Mouse (Mus musculus): ENCODE results near the gene Sik1. TPM values are rescaled to one million over a fixed set of nuclear protein-coding genes. Genes with fewer than 3 reads are reported as not detected.

The Sik1 gene
- polyA plus RNA-seq, 1 experiment = 15.5 TPM

DNA sequence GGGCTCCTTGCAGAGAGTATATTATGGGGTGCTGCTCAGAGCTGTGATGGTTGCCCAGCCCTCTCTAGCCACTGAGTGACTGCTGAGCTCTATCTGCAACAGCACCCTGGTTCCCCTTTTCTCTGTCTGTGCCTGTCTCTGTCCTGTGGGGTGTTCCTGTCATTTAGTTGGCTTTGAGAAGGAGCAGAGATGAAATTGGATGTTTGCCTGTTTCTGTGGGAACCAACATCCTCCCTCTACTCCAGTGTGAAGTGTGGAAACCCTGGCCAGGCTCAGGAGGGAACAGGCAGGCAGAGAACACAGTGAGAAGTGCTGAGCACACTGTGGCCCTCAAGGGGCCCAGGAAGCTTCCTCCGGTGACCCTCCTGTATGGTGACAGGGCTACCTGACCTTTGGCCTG, 40.8 kb downstream of the Sik1 start:
- Histone ChIP-seq H3K27ac (ENCODE audit: insufficient read depth, low read length) (no peak overlapping the region), H3K4me1 (ENCODE audit: control insufficient read depth, insufficient read depth, low read length) (no peaks in the 10 kb centered on the region), H3K4me3 (ENCODE audit: insufficient read depth, low read length) (no peak overlapping the region)
- TF ChIP-seq CTCF (IDR thresholded peaks at IDR 0.05; ENCODE audit: borderline replicate concordance, insufficient read depth, low read length) = no peak
- TF ChIP-seq POLR2A (IDR thresholded peaks at IDR 0.05; ENCODE audit: low read depth, low read length) = no peak

DNA sequence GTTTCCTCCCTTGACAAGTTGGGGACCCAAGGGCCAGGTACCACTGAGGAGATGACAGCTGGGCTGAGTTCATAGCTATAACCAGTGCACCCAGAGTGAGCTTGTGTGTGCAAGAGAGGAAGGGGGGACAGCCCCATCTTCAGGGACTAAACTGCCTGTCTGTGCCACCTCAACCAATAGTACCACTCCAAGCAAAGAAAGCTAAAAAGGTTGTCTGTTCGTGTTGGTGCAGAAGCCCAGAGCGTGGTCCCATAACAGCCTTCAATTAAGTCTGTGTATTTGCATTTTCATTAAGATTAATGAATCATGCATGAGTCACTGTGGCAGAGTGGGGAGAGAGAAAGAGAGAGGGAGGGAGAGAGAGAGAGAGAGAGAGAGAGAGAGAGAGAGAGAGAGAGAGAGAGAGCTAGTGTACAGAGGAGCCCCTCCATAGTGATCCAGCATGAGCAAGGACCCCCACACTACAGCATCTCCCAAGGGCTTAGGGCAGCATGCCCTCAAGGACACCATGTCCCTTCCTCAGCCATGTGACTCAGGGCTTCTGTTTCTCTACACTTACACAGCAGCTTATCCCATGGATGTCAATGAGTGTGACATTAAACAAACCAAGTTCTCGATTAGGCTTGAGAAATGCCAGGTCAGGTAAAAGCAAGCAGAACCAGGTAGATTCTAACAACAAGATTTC, 41.5 kb downstream of the Sik1 start:
- H3K4me1 ChIP-seq (ENCODE audit: control insufficient read depth, insufficient read depth, low read length) = no peaks in the 10 kb centered on the region
- H3K4me3 ChIP-seq (ENCODE audit: insufficient read depth, low read length) = no peak overlapping the region
- H3K27ac ChIP-seq (ENCODE audit: insufficient read depth, low read length) = no peak overlapping the region
- no peak for TF ChIP-seq POLR2A (IDR thresholded peaks at IDR 0.05; ENCODE audit: low read depth, low read length)
- TF ChIP-seq CTCF (IDR thresholded peaks at IDR 0.05; ENCODE audit: borderline replicate concordance, insufficient read depth, low read length) = no peak

DNA sequence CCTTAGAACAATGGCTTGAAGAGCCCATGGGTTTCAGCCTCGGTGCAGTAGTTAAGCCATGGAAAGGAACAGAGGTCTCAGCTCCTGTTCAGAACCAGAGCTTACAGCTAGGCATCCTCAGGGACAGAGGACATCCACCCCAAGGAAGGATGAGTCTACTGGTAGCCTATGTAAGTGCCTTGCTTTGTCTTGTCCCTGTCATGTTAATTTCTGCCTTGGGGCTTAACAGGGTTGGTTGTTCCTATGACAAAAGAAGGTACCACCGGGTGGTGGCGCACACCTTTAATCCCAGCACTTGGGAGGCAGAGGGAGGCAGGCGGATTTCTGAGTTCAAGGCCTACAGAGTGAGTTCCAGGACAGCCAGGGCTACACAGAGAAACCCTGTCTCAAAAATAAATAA, 44.3 kb downstream of the Sik1 start:
- no peak for TF ChIP-seq CTCF (IDR thresholded peaks at IDR 0.05; ENCODE audit: borderline replicate concordance, insufficient read depth, low read length)
- no peak for TF ChIP-seq POLR2A (IDR thresholded peaks at IDR 0.05; ENCODE audit: low read depth, low read length)
- H3K4me1 ChIP-seq (ENCODE audit: control insufficient read depth, insufficient read depth, low read length) = no peaks in the 10 kb centered on the region
- H3K27ac ChIP-seq (ENCODE audit: insufficient read depth, low read length) = no peak overlapping the region
- no peak overlapping the region for H3K4me3 ChIP-seq (ENCODE audit: insufficient read depth, low read length)

DNA sequence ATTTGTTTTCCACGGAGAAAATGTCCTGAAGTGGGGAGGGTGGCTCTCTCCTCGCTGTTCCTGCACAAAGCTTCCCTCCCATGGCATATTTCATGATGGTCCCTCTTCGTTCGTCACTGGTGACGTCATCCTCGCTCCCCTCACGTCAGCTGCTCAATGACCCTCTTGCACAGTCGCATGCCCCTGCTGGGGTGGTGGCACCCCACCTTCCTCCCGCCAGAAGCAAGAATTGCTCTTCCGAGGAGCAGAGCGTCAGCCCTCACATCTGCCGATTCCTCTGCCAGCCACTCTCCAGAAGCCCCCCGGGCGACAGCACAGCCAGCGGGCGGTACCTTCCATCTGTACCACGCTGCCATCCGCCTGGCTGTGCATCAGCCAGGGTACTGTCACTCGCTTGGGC, 45.7 kb downstream of the Sik1 start:
- Histone ChIP-seq H3K4me3 (ENCODE audit: insufficient read depth, low read length) (no peak overlapping the region), H3K27ac (ENCODE audit: insufficient read depth, low read length) (no peak overlapping the region), H3K4me1 (ENCODE audit: control insufficient read depth, insufficient read depth, low read length) (no peaks in the 10 kb centered on the region)
- TF ChIP-seq POLR2A (IDR thresholded peaks at IDR 0.05; ENCODE audit: low read depth, low read length) = no peak
- TF ChIP-seq CTCF (IDR thresholded peaks at IDR 0.05; ENCODE audit: borderline replicate concordance, insufficient read depth, low read length) = no peak

DNA sequence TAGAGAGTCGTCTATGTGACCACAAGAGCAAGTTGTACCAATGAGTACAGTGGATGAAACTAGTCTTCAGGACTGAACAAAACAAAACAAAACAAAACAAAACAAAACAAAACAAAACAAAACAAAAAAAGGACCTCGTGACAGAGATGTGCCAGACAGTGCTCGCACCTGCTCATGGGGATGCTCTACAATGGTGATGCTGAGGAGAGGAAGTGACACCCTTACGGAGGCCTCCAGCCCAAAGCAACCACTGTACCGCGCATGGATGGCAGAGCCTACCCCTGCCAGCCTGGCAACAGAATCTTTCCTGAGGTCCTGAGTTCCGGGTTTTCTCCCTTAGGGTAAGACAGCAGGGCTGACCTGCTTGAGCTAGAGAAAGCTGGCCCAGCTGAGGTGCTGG, 46.5 kb downstream of the Sik1 start:
- Histone ChIP-seq H3K27ac (ENCODE audit: insufficient read depth, low read length) (no peak overlapping the region), H3K4me3 (ENCODE audit: insufficient read depth, low read length) (no peak overlapping the region)
- TF ChIP-seq POLR2A (IDR thresholded peaks at IDR 0.05; ENCODE audit: low read depth, low read length) (no peak), CTCF (IDR thresholded peaks at IDR 0.05; ENCODE audit: borderline replicate concordance, insufficient read depth, low read length) (no peak)

DNA sequence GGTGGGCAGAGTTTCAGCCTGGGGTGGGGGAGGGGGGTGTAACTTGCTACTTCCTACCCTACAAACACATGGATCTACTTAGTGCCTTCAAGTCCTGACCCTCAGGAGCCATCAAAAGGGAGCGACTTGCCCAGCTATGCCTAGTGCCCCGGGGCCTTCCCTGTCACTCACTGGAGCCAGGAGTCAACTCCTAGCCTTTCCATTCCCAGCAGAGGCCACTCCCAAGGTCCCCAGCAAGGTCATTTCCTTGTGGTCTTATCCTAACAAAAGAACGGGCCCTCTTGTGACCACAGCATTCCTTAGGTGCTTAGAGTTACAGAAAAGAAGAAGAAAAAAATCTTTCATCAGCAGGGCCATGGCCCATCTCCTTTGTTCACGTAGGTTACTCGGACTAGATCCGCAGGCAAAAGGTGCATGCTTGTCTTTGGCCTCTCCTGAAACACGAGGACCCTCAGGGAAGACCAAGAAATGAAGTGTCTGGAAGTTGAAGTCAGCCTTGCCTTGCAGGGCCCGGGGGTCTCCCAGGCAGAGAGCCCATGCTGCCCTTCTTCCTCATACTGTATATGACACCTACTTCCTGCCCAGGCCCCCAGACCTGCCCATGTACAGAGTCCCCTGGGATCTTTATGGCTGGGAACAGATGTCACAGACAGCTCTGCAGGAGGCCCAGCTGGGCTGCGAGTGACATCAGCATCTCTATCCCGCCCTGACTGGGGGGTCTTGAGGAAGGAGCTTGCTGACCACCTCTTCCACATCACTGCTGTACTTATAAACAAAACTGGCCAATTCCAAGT, 47.3 kb downstream of the Sik1 start:
- Histone ChIP-seq H3K27ac (ENCODE audit: insufficient read depth, low read length) (no peak overlapping the region), H3K4me1 (ENCODE audit: control insufficient read depth, insufficient read depth, low read length) (no peaks in the 10 kb centered on the region), H3K4me3 (ENCODE audit: insufficient read depth, low read length) (no peak overlapping the region)
- no peak for TF ChIP-seq CTCF (IDR thresholded peaks at IDR 0.05; ENCODE audit: borderline replicate concordance, insufficient read depth, low read length)
- no peak for TF ChIP-seq POLR2A (IDR thresholded peaks at IDR 0.05; ENCODE audit: low read depth, low read length)

More for the DNA sequence above, 46.5 kb downstream of the Sik1 start:
- no peaks in the 10 kb centered on the region for H3K4me1 ChIP-seq (ENCODE audit: control insufficient read depth, insufficient read depth, low read length)

DNA sequence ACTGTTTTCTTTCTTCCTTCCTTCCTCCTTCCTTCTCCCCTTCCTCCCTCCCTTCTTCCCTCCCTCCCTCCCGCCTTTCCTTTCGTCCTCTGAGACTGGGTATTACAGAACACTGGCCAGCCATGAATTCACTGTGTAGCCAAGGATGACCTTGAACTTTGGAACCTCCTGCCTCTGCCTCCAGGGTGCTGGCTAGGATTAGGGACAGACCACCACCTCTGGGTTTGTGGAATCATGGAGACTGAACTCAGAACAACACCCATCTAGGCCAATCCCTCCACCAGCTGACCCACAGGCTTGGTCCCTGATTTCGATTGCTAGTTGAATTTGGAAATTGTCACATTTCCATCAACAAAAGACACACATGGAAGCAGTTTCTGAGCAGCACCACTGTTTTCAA, 49.1 kb downstream of the Sik1 start:
- no peak overlapping the region for H3K27ac ChIP-seq (ENCODE audit: insufficient read depth, low read length)
- H3K4me3 ChIP-seq (ENCODE audit: insufficient read depth, low read length) = no peak overlapping the region
- no peaks in the 10 kb centered on the region for H3K4me1 ChIP-seq (ENCODE audit: control insufficient read depth, insufficient read depth, low read length)
- TF ChIP-seq POLR2A (IDR thresholded peaks at IDR 0.05; ENCODE audit: low read depth, low read length) (no peak), CTCF (IDR thresholded peaks at IDR 0.05; ENCODE audit: borderline replicate concordance, insufficient read depth, low read length) (no peak)

DNA sequence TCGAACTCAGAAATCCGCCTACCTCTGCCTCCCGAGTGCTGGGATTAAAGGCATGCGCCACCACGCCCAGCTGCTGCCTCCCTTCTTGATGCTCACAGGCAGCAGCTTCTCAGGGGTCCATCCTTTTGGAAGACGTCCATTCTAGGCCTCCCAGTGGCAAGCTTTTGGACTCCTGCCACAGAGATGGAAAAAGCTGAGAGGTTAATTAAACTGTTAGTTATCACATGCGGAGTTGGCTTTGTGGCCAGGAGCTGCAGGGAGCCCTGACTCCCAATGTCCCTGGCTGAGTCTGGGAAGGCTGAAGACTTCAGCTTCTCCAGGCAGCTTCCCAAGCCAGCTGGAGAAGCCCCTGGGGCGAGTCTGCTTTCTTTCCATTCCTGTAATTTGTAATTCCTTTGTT, 49.6 kb downstream of the Sik1 start:
- Histone ChIP-seq H3K27ac (ENCODE audit: insufficient read depth, low read length) (no peak overlapping the region), H3K4me3 (ENCODE audit: insufficient read depth, low read length) (no peak overlapping the region), H3K4me1 (ENCODE audit: control insufficient read depth, insufficient read depth, low read length) (no peaks in the 10 kb centered on the region)
- TF ChIP-seq CTCF (IDR thresholded peaks at IDR 0.05; ENCODE audit: borderline replicate concordance, insufficient read depth, low read length) = no peak
- TF ChIP-seq POLR2A (IDR thresholded peaks at IDR 0.05; ENCODE audit: low read depth, low read length) = no peak

DNA sequence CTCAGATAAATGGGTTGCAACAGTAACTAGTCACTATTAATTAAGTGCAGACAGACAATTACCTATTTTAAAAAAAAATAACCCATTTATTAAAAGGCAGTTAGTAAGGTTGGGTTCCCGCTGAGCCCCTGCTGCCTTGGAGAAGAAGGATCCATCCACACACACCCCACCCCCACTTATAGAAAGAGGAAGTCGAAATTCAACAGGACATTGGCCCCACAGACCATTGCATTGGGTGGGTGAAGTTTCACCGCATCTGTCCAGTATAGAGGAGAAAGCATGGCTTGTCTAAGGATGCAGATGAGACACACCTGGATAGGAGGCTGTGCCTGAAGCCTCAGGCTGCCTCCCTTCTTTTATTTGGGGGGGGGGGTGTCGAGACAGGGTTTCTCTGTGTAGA, 50.0 kb downstream of the Sik1 start:
- no peaks in the 10 kb centered on the region for H3K4me1 ChIP-seq (ENCODE audit: control insufficient read depth, insufficient read depth, low read length)
- H3K27ac ChIP-seq (ENCODE audit: insufficient read depth, low read length) = no peak overlapping the region
- H3K4me3 ChIP-seq (ENCODE audit: insufficient read depth, low read length) = no peak overlapping the region
- TF ChIP-seq POLR2A (IDR thresholded peaks at IDR 0.05; ENCODE audit: low read depth, low read length) = no peak
- no peak for TF ChIP-seq CTCF (IDR thresholded peaks at IDR 0.05; ENCODE audit: borderline replicate concordance, insufficient read depth, low read length)

Data from embryonic fibroblast, embryonic 13.5 days (primary cell).